Mouse (Mus musculus) brain, embryonic 14.5 days (tissue): ENCODE results near the gene Aire.

Experiments used
- CTCF ChIP-seq: fragments of 200-500 bp; IDR thresholded peaks from 2 replicates; pipeline ENCODE4 v1.5.1; 2012; ENCODE audit warnings: inconsistent platforms, mild to moderate bottlenecking, moderate library complexity, borderline replicate concordance; ENCODE audit not compliant: insufficient read depth, insufficient read length; ENCODE audit errors: extremely low read depth
- POLR2A ChIP-seq: fragments of 200-500 bp; IDR thresholded peaks from 2 replicates; pipeline ENCODE4 v1.6.1; 2012; ENCODE audit warnings: mild to moderate bottlenecking, inconsistent platforms, borderline replicate concordance; ENCODE audit not compliant: poor library complexity, insufficient read depth, insufficient read length, severe bottlenecking; ENCODE audit errors: extremely low read depth

- no peak for TF ChIP-seq POLR2A
- TF ChIP-seq CTCF, result no peak
Measured at GRCm38 (mm10) chr10:78016366-78016765, 27.0 kb downstream of the Aire start.
